Mouse (Mus musculus) sigmoid colon, adult 10 weeks (tissue): ENCODE data around the gene Mob1a. TPM values are rescaled to one million over a fixed set of nuclear protein-coding genes. Genes with fewer than 3 reads are reported as not detected.

Experiments
- polyA plus RNA-seq: library from polyadenylated mRNA; stranded (reverse); fragments of 350-450 nt; fragmentation: Illumina TruSeq; extraction: RNeasy Lipid Tissue Mini Kit (QIAGEN cat#74804); gene quantifications from one replicate; pipeline ENCODE4 v1.2.3, GENCODE M21; 2014; ENCODE audit warnings: low read depth, low replicate concordance

Mob1a gene
- 217 TPM for polyA plus RNA-seq

DNA sequence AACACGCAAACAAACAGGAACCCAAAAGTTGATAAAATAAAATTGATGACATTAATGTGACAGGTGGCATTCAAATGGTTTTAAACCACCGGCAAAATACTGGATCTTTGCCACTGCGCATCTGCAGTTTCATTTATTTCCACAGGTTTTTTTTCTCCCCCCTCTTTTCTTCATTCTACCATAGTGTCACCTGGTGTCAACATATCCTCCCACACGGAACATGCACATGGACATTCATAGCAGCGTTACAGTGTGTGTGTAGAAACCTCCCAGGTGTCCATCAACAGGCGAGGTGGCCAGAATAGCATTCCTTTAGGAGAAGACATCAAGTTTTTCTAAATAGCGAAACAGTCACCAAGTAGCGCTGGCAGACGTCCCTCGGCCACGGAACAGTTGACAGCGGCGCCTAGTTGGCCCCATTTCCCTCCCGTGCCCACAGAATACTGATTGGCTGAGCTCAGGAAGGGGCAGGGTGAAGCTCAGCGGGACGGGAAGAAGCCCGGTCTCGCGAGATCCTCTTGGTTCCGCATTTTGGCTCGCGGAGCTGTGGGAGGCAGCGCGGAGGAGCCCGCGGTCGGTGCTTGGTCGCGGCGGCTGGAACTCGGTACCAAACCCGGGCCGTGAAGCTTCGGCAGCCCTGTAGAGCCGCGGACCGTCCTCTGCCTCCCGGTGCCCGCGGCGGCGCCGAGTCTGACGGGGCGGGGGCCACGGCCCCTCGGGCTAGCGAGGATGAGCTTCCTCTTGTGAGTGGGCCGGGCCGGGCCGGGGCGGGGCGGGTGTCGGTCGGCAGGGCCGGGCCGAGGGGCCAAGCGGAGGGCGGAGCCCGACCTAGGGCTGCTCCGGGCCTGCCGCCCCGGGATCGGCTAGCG lies at the start of gene Mob1a, which contains the start of gene Mthfd2:
Gene Mob1a, plus strand, starts transcription at position 492 of the 869 bp plus-strand sequence.
Gene Mthfd2, minus strand, starts transcription at position 384 of the 869 bp plus-strand sequence.

DNA sequence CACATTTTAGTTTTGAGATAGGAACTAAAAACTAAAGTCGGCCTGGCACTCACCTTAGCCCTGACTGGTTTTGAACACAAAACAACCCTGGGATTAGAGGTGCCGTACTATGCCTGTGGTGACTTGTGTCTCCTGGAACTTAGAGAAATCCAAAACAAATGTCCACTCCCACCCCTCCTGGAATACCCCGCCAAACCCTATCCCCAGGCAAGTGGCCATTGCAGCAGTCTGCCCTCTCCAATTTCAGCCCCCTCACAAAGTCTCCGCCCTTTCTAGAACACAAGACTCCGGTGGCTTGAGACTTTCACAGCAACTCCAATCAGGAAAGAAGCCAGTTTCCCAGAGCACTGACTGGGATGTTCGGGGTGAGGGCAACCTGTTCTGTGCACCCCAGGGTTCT lies 23.1 kb downstream of the Mob1a start, which contains the start of gene Bola3:
Gene Bola3, plus strand, starts transcription at position 275 of the 400 bp plus-strand sequence.

Other genes starting within 250 kb of the Mob1a start
- gene Pcgf1, start 248.1 kb upstream of the Mob1a start, polyA plus RNA-seq = 5.8 TPM
- not detected for gene Lbx2, start 239.6 kb upstream of the Mob1a start, polyA plus RNA-seq
- not detected for gene Ccdc142, start 224.4 kb upstream of the Mob1a start, polyA plus RNA-seq
- 1.2 TPM for gene Gm42688, start 224.4 kb upstream of the Mob1a start, polyA plus RNA-seq
- 22.0 TPM for gene Mrpl53, start 217.0 kb upstream of the Mob1a start, polyA plus RNA-seq
- gene Mogs, start 210.5 kb upstream of the Mob1a start, polyA plus RNA-seq = 2.2 TPM
- 11.9 TPM for gene Wbp1, start 204.5 kb upstream of the Mob1a start, polyA plus RNA-seq
- gene Ino80b, start 200.6 kb upstream of the Mob1a start, polyA plus RNA-seq = not detected
- 0.28 TPM for gene Rtkn, start 190.6 kb upstream of the Mob1a start, polyA plus RNA-seq
- gene Wdr54, start 169.6 kb upstream of the Mob1a start, polyA plus RNA-seq = 0.35 TPM
- not detected for gene 1700003E16Rik, start 169.6 kb upstream of the Mob1a start, polyA plus RNA-seq
- gene Dctn1, start 160.1 kb upstream of the Mob1a start, polyA plus RNA-seq = 19.5 TPM
- gene Slc4a5, start 106.2 kb upstream of the Mob1a start, polyA plus RNA-seq = not detected
- 3.6 TPM for gene Mthfd2, start 108 bp upstream of the Mob1a start, polyA plus RNA-seq
- gene Bola3, start 23.1 kb downstream of the Mob1a start, polyA plus RNA-seq = 41.1 TPM
- 30.1 TPM for gene Tet3, start 133.1 kb downstream of the Mob1a start, polyA plus RNA-seq
- 28.9 TPM for gene Dguok, start 181.0 kb downstream of the Mob1a start, polyA plus RNA-seq
- gene Actg2, start 210.2 kb downstream of the Mob1a start, polyA plus RNA-seq = 262 TPM
- 97.5 TPM for gene Stambp, start 246.7 kb downstream of the Mob1a start, polyA plus RNA-seq